Mouse (Mus musculus) kidney, adult 2 months (tissue): ENCODE results near the gene Gm4969. TPM values are rescaled to one million over a fixed set of nuclear protein-coding genes. Genes with fewer than 3 reads are reported as not detected.
"Not testable (repeated sequence)": the region's sequence is repeated elsewhere in the genome, so short reads cannot be mapped to it uniquely, and the experiment has no call there.

Experiments
- DNase-seq: peaks from one replicate; pipeline ENCODE4 v3.0.0; 2021
- H3K27ac ChIP-seq: fragments of 200-500 bp; 2 replicates; pipeline ENCODE4 v1.5.1; 2012; ENCODE audit warnings: low read depth, low read length, control low read depth, inconsistent platforms; ENCODE audit not compliant: insufficient read depth
- H3K27me3 ChIP-seq: fragments of 200-500 bp; replicated peaks from 2 replicates; pipeline ENCODE4 v1.6.1; 2012; ENCODE audit warnings: mild to moderate bottlenecking, moderate library complexity, low read length, inconsistent platforms; ENCODE audit not compliant: control insufficient read depth, insufficient read depth
- H3K36me3 ChIP-seq: fragments of 200-500 bp; 2 replicates; pipeline ENCODE4 v1.6.1; 2012; ENCODE audit warnings: mild to moderate bottlenecking, moderate library complexity, low read length, inconsistent platforms; ENCODE audit not compliant: control insufficient read depth, insufficient read depth
- H3K4me1 ChIP-seq: fragments of 200-500 bp; 2 replicates; pipeline ENCODE4 v1.6.1; 2011; ENCODE audit warnings: low read length; ENCODE audit not compliant: control insufficient read depth, insufficient read depth
- H3K4me3 ChIP-seq: fragments of 200-500 bp; 2 replicates; pipeline ENCODE4 v1.5.1; 2011; ENCODE audit warnings: mild to moderate bottlenecking, low read depth, low read length, control low read depth; ENCODE audit not compliant: insufficient read depth
- CTCF ChIP-seq: fragments of 200-500 bp; conservative IDR thresholded peaks from 2 replicates; pipeline ENCODE4 v1.5.1; 2011; ENCODE audit warnings: low read depth, mild to moderate bottlenecking, control low read depth, low read length, moderate library complexity, mixed read lengths; ENCODE audit not compliant: insufficient read depth, insufficient read length
- POLR2A ChIP-seq: fragments of 200-500 bp; IDR thresholded peaks from one replicate; pipeline ENCODE4 v1.6.1; 2011; ENCODE audit warnings: low read depth, low read length, control low read depth
- WGBS: fragments of 180-500 bp; shearing (Covaris S2); methylation state at CpG from one replicate; pipeline ENCODE4 v1.1.7; 2018; 5-methylcytosine and 5-hydroxymethylcytosine counted together
- polyA plus RNA-seq: library from polyadenylated mRNA; depleted of rRNA; stranded (reverse); fragments of >200 nt; gene quantifications from 2 replicates; pipeline ENCODE4 v1.2.3, GENCODE M21; 2012

Gene Gm4969
- polyA plus RNA-seq, 1 experiment: 0.03 TPM

GRCm38 (mm10) chr7:19078732-19079131 lies 39.4 kb downstream of the Gm4969 start:
- Histone ChIP-seq H3K4me3 (no peak overlapping the region), H3K36me3 (no peaks in the 10 kb centered on the region), H3K27me3 (no peaks in the 10 kb centered on the region), H3K4me1 (peaks cover 5% of the 10 kb centered on the region), H3K27ac (no peak overlapping the region)
- no peak for DNase-seq
- WGBS: 68% methylated on average over 3 of the region's 3 CpGs
- TF ChIP-seq POLR2A: no peak
- TF ChIP-seq CTCF: no peak

DNA sequence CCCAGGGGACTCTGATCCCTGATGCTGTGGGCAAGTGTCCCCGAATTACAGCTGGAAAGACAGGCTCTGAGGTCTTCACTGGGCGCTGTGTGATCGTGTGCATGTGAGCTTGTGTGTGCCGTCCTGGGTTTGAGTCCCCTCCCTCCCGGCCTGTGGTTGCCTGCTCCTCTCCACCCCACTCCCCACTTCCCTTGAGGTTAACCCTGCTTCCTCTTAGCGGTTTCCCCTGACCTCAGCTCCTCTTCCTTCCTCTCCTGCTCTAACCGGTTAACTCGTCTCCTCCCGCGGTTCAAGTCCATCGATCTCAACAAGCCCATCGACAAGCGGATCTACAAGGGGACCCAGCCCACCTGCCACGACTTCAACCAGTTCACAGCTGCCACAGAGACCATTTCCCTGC lies 40.4 kb downstream of the Gm4969 start:
- DNase-seq: peak; percentile 50
- TF ChIP-seq CTCF (no peak), POLR2A (no peak)
- H3K4me1 ChIP-seq: peaks cover 5% of the 10 kb centered on the region
- WGBS: 46% methylated on average over 14 of the region's 14 CpGs
- H3K27ac ChIP-seq: no peak overlapping the region
- H3K4me3 ChIP-seq: no peak overlapping the region
- no peaks in the 10 kb centered on the region for H3K27me3 ChIP-seq
- no peaks in the 10 kb centered on the region for H3K36me3 ChIP-seq

DNA sequence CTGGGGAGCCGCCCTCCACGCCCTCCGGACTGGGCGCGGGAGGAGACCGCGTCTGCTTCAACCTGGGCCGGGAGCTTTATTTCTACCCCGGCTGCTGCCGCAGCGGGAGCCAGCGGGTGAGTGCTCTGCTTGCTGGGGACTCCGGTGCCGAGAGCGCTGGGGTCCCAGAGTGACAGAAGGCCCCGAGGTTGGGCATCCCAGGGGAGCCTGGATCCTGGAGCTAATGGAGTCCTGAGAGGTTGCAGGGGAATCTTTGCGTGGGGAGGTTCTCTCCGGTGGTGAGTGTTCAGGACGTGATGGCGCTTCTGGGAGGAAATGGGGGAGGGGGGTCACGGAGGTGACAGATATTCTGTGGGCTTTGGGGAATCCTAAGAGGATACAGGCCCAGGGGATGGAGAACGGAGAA lies 41.6 kb downstream of the Gm4969 start:
- TF ChIP-seq CTCF: no peak
- no peak for TF ChIP-seq POLR2A
- Histone ChIP-seq H3K27ac (0 out of 2 replicates have a peak overlapping the region, but pooled peaks have one; percentile 28), H3K36me3 (no peaks in the 10 kb centered on the region), H3K4me3 (peak overlapping the region; percentile 65), H3K27me3 (no peaks in the 10 kb centered on the region), H3K4me1 (peaks cover 5% of the 10 kb centered on the region)
- WGBS: under 1% methylated on average over 22 of the region's 22 CpGs
- DNase-seq: no peak

GRCm38 (mm10) chr7:19075723-19076585 lies 42.2 kb downstream of the Gm4969 start, which contains the start of gene Dmwd:
TSS of gene Dmwd (plus strand) at chr7:19076227.
- peak; percentile 98 for DNase-seq
- H3K36me3 ChIP-seq: no peaks in the 10 kb centered on the region
- no peak for TF ChIP-seq POLR2A
- TF ChIP-seq CTCF: no peak
- peaks cover 5% of the 10 kb centered on the region for H3K4me1 ChIP-seq
- 1% methylated on average over 87 of the region's 91 CpGs for WGBS
- H3K4me3 ChIP-seq: peak within 1 kb of the TSS; percentile 65
- H3K27me3 ChIP-seq: no peaks in the 10 kb centered on the region
- H3K27ac ChIP-seq: 0 out of 2 replicates have a peak within 1 kb of the TSS, but pooled peaks have one; percentile 28

DNA sequence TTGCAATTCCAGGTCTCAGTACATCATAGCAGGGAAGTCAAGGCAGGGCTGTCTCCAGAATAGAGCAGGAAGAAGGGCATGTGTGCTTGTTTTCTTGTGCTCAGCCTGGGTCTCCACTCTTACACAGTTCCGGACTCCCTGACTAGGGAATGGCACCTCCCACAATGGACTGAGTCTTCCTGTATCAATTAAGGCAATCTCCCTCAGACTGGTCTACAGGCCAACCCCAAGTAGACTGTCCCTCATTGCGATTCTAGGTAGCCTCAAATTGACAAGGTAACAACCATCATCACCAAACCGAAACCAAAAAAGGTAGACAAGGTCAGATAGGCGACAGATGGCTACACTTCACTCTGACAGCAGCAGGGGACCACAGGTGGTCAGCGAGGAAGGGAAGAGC lies 42.9 kb downstream of the Gm4969 start:
- H3K4me1 ChIP-seq: peaks cover 5% of the 10 kb centered on the region
- 47% methylated on average over 5 of the region's 5 CpGs for WGBS
- peak overlapping the region; percentile 65 for H3K4me3 ChIP-seq
- H3K36me3 ChIP-seq: no peaks in the 10 kb centered on the region
- H3K27ac ChIP-seq: no peak overlapping the region
- TF ChIP-seq CTCF: no peak
- TF ChIP-seq POLR2A: no peak
- DNase-seq: no peak
- no peaks in the 10 kb centered on the region for H3K27me3 ChIP-seq

GRCm38 (mm10) chr7:19074494-19074893 lies 43.7 kb downstream of the Gm4969 start:
- H3K27me3 ChIP-seq: no peaks in the 10 kb centered on the region
- DNase-seq: no peak
- H3K4me1 ChIP-seq: peaks cover 5% of the 10 kb centered on the region
- 96% methylated on average over 6 of the region's 6 CpGs for WGBS
- TF ChIP-seq POLR2A: no peak
- no peak for TF ChIP-seq CTCF
- no peaks in the 10 kb centered on the region for H3K36me3 ChIP-seq
- H3K4me3 ChIP-seq: no peak overlapping the region
- no peak overlapping the region for H3K27ac ChIP-seq

- TF ChIP-seq POLR2A (no peak), CTCF (peak; percentile 55)
- DNase-seq: peak; percentile 63
- H3K4me1 ChIP-seq: peaks cover 5% of the 10 kb centered on the region
- 75% methylated on average over 8 of the region's 9 CpGs for WGBS
- H3K27me3 ChIP-seq: no peaks in the 10 kb centered on the region
- no peaks in the 10 kb centered on the region for H3K36me3 ChIP-seq
- H3K4me3 ChIP-seq: no peak overlapping the region
- no peak overlapping the region for H3K27ac ChIP-seq
Observed at GRCm38 (mm10) chr7:19073504-19073903, 44.7 kb downstream of the Gm4969 start.

DNA sequence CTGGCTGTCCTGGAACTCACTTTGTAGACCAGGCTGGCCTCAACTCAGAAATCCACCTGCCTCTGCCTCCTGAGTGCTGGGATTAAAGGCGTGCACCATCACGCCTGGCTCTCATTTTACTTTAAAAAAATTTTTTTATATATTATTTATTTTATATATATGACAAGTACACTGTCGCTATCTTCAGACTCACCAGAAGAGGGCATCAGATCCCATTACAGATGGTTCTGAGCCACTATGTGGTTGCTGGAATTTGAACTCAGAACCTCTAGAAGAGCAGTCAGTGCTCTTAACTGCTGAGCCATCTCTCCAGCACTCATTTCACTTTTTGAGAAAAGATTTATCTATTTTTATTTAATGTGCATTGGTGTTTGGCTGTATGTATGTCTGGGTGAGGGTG lies 47.1 kb downstream of the Gm4969 start:
- H3K36me3 ChIP-seq, DNase-seq, H3K4me1 ChIP-seq, H3K4me3 ChIP-seq, H3K27ac ChIP-seq, H3K27me3 ChIP-seq: not testable (repeated sequence)
- WGBS: 49% methylated on average over 3 of the region's 3 CpGs
